Mouse (Mus musculus) adrenal gland, adult 8-10 months (tissue): ENCODE data around the gene Ly6g6e. TPM values are rescaled to one million over a fixed set of nuclear protein-coding genes. Genes with fewer than 3 reads are reported as not detected.
"Not testable (repeated sequence)": the region's sequence is repeated elsewhere in the genome, so short reads cannot be mapped to it uniquely, and the experiment has no call there.

Experiments used
- DNase-seq: peaks from one replicate; pipeline ENCODE4 v3.0.0; 2022
- total RNA-seq, 4 experiments: library from RNA; stranded (reverse); gene quantifications; 2 replicates each; pipeline ENCODE4 v1.2.4; 2022

The Ly6g6e gene
- total RNA-seq, 4 experiments from 2014 or later: not detected

DNA sequence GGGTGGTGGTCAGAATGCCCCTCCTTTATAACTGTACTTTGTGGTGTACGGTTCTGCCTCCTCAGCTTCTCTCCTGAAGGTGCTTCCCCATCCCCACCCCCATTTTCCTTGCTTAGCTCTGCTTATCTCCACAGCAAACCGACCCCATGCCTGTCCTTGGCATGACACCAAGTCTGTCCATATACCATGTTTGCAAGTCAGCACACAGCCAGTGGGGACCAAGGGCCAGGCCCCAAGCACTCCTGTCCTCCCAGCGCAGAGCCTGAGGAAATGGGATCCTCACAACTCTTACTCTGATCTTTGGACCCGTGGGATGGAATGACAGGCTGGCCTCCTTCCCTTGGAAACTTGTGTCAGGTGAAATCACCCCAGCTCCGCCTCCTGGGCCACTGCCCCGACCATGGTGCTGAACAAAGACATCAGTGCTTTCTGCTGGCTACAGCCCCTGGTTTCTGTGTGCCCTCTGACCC lies 26.6 kb downstream of the Ly6g6e start:
- DNase-seq: no peak

GRCm38 (mm10) chr17:35104079-35104478 lies 27.4 kb downstream of the Ly6g6e start:
- DNase-seq: no peak

DNA sequence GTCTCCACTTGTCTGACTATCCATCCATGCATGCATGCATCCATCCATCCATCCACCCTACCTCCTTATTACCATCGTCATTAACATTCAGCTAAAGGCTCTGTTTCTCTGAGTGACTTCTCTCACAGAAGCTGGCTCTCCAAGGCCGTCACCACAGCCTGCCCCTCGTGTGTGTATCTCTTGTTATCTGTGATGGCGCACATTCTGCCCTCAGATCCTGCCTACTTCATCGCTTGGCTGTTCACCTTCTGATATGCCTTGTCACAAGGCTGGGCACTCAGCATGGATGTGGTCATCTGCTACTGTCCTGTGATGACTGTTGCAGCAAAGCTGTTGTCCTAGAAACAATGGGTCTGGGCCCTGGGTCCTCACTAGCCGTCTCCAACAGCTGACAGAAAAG lies 28.1 kb downstream of the Ly6g6e start:
- DNase-seq: no peak

DNA sequence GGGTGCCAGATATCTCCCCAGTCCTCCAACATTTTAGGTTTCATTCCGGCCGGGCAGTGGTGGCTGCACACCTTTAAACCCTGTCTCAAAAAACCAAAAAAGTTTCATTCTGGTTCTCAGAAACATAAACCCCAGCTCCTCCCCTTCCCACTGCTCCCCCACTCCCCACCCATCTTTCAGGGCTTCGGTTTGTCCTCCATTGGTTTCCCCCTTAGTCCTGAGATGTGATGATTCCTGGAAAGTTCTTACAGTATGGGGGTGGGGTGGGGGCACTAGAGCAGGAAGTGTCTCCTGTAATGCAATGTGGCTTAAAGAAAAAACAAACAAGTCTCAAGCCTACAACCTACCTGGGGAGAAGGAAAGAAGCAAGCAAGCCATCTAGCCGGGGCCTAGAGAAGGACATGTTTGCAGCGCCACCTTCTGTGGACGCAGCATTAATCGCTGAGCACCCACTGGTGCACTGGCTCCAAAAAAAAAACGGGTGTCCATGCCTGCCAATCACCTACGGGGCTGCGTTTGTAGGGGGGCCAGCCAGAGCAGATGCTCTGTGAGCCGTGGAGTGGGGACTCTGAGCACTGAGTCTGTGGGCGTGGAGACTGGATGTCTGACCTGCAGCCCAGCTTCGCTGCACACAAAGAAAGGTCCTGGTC lies 29.2 kb downstream of the Ly6g6e start:
- DNase-seq: no peak

DNA sequence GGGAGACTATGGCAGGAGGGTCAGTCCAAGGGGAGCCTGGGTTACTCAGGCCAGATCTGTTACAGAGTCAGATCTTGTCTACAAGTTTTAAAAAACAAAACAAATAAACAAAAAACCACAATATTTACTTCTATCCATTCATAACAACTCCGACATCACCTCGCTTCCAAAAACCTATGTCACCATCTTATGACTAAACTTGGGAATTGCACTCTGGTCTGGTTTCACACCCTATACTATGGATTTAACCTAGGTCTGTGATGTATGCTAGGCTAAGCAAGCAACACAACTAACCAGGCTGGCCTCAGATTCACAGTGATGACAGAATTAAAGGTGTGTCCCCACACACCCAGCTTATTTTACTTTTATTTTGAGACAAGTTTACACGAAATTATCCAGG lies 29.8 kb downstream of the Ly6g6e start:
- DNase-seq: no peak

- DNase-seq: no peak
Measured at GRCm38 (mm10) chr17:35108097-35108496, 31.4 kb downstream of the Ly6g6e start, which contains the start of gene Ly6g5c. TSS of gene Ly6g5c (plus strand) at chr17:35108279.

GRCm38 (mm10) chr17:35111774-35112173 lies 35.1 kb downstream of the Ly6g6e start:
- DNase-seq: no peak

- no peak for DNase-seq
Measured at GRCm38 (mm10) chr17:35115046-35116019, 38.6 kb downstream of the Ly6g6e start, which contains the start of gene Ly6g5b. TSS of gene Ly6g5b (minus strand) at chr17:35115428.

DNA sequence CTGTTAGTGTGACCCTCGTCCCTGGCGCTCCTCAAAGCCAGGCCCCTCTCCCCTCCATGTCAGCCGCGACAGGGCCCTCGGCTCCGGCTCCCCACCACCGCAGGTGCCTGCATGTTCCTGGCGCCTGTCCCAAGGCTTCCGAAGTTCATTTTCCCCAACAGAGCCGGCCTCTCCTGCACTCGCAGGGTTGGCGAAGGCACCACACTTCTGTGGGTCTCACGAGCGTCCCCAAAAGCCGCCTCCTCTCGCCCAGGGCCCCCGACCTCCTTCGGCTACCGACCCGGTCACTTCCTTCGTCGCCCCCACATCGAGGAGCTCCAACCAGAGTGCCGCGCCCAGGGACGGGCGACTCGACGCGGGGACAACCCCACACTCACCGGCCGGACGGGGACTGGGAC lies 44.0 kb downstream of the Ly6g6e start:
- DNase-seq: no peak

GRCm38 (mm10) chr17:35121143-35121799 lies 44.6 kb downstream of the Ly6g6e start, which contains the start of gene Gpank1:
TSS of gene Gpank1 (plus strand) at chr17:35121455.
- peak; percentile 99 for DNase-seq

- no peak for DNase-seq
Measured at GRCm38 (mm10) chr17:35121871-35122303, 45.2 kb downstream of the Ly6g6e start, which contains the start of gene Csnk2b. TSS of gene Csnk2b (minus strand) at chr17:35122053.

GRCm38 (mm10) chr17:35123287-35123686 lies 46.6 kb downstream of the Ly6g6e start:
- not testable (repeated sequence) for DNase-seq

DNA sequence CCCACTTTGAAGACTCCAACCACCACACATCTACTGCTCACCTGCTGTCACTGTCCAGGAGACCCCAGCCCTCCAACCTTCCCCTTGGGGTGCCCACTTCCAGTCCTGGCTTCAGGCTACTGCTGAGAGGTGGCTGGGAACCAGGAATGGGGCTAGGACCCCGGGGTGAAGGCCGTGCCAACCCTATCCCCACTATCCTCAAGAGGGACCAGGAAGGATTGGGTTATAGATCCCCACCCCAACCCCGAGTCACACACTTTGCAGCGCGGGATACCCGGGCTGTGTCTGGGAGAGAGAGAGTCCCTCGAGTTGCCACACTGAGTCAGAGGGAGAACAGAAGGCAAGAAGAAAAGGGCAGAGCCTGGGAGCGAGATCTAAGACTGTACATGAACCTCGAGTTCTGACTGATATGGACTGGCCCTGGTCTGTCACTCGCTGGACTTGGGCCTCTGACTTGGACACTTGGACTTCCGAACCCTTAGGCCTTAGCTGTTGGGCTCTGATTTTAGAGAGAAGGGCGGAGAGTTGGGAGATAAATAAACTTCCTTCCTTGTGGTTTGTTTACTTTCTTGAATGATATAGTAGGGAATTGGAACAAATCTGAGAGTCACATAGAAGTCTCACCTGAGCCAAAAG lies 47.7 kb downstream of the Ly6g6e start:
- DNase-seq: not testable (repeated sequence)

DNA sequence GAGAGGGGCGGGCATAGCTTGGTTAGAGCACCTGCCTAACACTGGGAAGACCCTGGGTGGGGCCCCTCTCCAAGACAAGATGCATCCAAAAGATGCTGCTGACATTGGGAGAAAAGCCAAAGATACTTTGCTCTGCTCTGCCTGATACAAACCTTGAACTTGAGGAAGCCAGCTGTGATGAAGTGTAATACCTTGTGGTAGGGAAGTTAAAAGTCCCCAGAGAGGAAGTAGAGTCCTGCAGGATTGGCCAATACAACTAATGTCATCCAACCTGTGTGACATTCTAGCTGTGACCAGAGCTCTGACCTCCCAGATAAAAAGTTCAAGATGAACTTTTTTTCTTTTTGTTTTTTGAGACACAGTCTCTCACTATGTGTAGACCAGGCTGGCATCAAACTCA lies 48.4 kb downstream of the Ly6g6e start:
- DNase-seq: no peak

GRCm38 (mm10) chr17:35125578-35125977 lies 48.9 kb downstream of the Ly6g6e start:
- no peak for DNase-seq

DNA sequence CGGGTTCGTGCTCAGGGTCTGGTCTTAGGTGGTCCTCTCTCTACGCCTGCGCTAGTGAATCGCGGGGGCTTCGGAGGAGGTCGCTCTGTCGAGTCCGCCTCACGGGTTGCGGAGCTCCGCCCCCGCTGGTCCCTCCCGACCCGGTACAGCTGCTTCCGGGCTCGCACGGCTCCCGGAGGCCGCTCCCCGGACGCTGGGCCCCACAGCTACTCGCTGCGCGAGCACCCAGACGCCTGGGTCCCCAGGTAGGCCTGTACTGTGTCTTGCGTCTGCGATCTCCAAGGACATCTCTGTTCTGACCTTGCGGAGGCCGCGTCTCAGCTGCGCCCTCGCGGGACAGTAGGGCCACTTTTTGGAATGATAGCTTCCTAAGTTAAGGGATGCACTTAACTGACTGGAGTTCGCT lies 49.5 kb downstream of the Ly6g6e start, which contains the start of gene D17H6S53E:
TSS of gene D17H6S53E (plus strand) at position 168 of the 406 bp plus-strand sequence.
- DNase-seq: peak; percentile 71

GRCm38 (mm10) chr17:35127017-35127416 lies 50.3 kb downstream of the Ly6g6e start:
- no peak for DNase-seq
